Mouse (Mus musculus) left cerebral cortex, postnatal 25 days (tissue): ENCODE measurements at regions not wholly inside any gene's neighbourhood (a gene's known extent, or its start where the extent isn't known, plus 50 kb on each side); places are given as distances from the start of the nearest gene placed in this dataset.
A peak's percentile ranks its signal among the peaks of the same experiment; 100 is the strongest.

Experiments used
- DNase-seq, 2 experiments: peaks; one replicate each; pipeline ENCODE4 v3.0.0; 2022; ENCODE audit warnings: low spot score in 2 of 2, mixed read lengths in 1 of 2
- intact Hi-C: fragments of 180-260 bp; cut with DNase I; formaldehyde crosslinking; loops from one replicate; pipeline ENCODE4 v1.15.1; 2025

GRCm38 (mm10) chr11:64253517-64254385, 174.5 kb upstream of the Cox10 start:
- intact Hi-C loops: no loop called here
- no peak for DNase-seq

GRCm38 (mm10) chr11:64236873-64237272, 157.6 kb upstream of the Cox10 start:
- no peak for DNase-seq
- intact Hi-C loops: no loop called here

GRCm38 (mm10) chr11:64230071-64230470, 150.8 kb upstream of the Cox10 start:
- no peak for DNase-seq
- intact Hi-C loops: no loop called here

GRCm38 (mm10) chr11:64220888-64221287, 141.6 kb upstream of the Cox10 start:
- DNase-seq: no peak
- intact Hi-C loops: no loop called here

- peak in 1 of 2 experiments; percentile 2 for DNase-seq
- intact Hi-C loops: no loop called here
These were observed 137.9 kb upstream of the Cox10 start for GRCm38 (mm10) chr11:64217181-64217580.

GRCm38 (mm10) chr11:64210916-64211315, 131.6 kb upstream of the Cox10 start:
- intact Hi-C loops: no loop called here

GRCm38 (mm10) chr11:64208306-64208705, 129.0 kb upstream of the Cox10 start:
- intact Hi-C loops: no loop called here
- no peak for DNase-seq

More at GRCm38 (mm10) chr11:64210916-64211315, 131.6 kb upstream of the Cox10 start:
- no peak for DNase-seq

- DNase-seq: no peak
- intact Hi-C loops: no loop called here
These were observed 128.1 kb upstream of the Cox10 start for GRCm38 (mm10) chr11:64207358-64207864.

- DNase-seq: no peak
- intact Hi-C loops: no loop called here
These were observed 126.9 kb upstream of the Cox10 start for GRCm38 (mm10) chr11:64206155-64206554.

- intact Hi-C loops: no loop called here
- no peak for DNase-seq
These were observed 125.8 kb upstream of the Cox10 start for GRCm38 (mm10) chr11:64205069-64205468.

GRCm38 (mm10) chr11:64204305-64204704, 125.0 kb upstream of the Cox10 start:
- intact Hi-C loops: no loop called here
- no peak for DNase-seq

- no peak for DNase-seq
- intact Hi-C loops: no loop called here
These were observed 121.6 kb upstream of the Cox10 start for GRCm38 (mm10) chr11:64200874-64201273.

GRCm38 (mm10) chr11:64195272-64195671, 116.0 kb upstream of the Cox10 start:
- intact Hi-C loops: no loop called here

GRCm38 (mm10) chr11:64188701-64189100, 109.4 kb upstream of the Cox10 start:
- no peak for DNase-seq
- intact Hi-C loops: no loop called here

More at GRCm38 (mm10) chr11:64195272-64195671, 116.0 kb upstream of the Cox10 start:
- DNase-seq: no peak

GRCm38 (mm10) chr11:64187488-64188444, 108.5 kb upstream of the Cox10 start:
- no peak for DNase-seq
- intact Hi-C loops: no loop called here

GRCm38 (mm10) chr11:64187007-64187406, 107.7 kb upstream of the Cox10 start:
- no peak for DNase-seq
- intact Hi-C loops: no loop called here

- no peak for DNase-seq
These were observed 107.3 kb upstream of the Cox10 start for GRCm38 (mm10) chr11:64186590-64186989.

GRCm38 (mm10) chr11:64180036-64180435, 100.8 kb upstream of the Cox10 start:
- DNase-seq: no peak
- intact Hi-C loops: no loop called here

More at GRCm38 (mm10) chr11:64186590-64186989, 107.3 kb upstream of the Cox10 start:
- intact Hi-C loops: no loop called here

GRCm38 (mm10) chr11:64173421-64174062, 94.3 kb upstream of the Cox10 start:
- no peak for DNase-seq
- intact Hi-C loops: no loop called here

GRCm38 (mm10) chr11:64172926-64173325, 93.7 kb upstream of the Cox10 start:
- DNase-seq: peak in 1 of 2 experiments; percentile 6
- intact Hi-C loops: no loop called here
